Mouse (Mus musculus) neural tube, embryonic 10.5 days (tissue): ENCODE results near the gene Ppm1j.
"Not testable (repeated sequence)": the region's sequence is repeated elsewhere in the genome, so short reads cannot be mapped to it uniquely, and the experiment has no call there.

Source experiments
- DNase-seq: peaks from one replicate; pipeline ENCODE4 v3.0.0-alpha.2; 2017; ENCODE audit warnings: low spot score; ENCODE audit errors: extremely low spot score

Ppm1j gene

DNA sequence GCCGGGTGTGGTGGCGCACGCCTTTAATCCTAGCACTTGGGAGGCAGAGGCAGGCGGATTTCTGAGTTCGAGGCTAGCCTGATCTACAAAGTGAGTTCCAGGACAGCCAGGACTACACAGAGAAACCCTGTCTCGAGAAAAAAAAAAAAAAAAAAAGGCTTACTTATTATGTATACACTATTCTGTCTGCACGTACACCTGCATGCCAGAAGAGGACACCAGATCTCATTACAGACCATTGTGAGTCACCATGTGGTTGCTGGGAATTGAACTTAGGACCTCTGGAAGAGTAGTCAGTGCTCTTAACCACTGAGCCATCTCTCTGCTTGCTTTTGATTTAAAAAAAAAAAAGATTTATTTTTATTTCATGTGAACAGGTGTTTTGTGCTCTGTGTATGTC lies 32.4 kb downstream of the Ppm1j start:
- not testable (repeated sequence) for DNase-seq

DNA sequence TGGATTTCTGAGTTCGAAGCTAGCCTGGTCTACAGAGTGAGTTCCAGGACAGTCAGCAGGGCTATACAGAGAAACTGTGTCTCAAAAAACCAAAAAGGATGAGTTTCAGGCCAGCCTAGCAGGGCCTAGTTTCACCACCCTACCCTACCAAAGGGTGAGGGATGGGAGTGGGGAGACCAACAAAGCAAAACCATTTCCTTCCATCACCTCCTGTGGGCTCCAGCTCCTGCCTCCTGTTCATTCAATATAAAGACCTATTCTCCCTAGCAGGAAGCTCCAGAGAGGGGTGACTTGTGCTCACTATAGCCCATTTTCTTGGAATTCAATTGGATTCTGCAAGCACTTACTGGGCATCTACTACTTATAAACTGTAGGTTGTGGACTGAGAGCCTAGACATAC lies 33.9 kb downstream of the Ppm1j start:
- no peak for DNase-seq

DNA sequence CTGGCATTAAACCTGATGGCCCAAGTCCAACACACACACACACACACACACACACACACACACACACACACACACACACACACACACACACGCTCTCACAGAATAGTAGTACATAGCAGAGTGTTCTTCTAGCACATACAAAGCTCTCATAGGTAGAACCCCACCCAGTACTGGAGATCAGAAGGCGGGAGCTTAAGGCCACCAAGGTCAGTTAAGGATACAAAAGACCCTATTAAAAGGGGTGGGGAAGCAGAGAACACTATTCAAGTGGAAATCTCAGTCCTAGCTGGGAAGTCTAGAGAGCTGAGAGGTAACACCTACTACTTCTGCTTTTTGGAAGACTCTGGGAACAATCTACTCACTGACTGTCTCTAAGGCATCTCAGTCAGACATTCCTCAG lies 34.5 kb downstream of the Ppm1j start:
- no peak for DNase-seq

DNA sequence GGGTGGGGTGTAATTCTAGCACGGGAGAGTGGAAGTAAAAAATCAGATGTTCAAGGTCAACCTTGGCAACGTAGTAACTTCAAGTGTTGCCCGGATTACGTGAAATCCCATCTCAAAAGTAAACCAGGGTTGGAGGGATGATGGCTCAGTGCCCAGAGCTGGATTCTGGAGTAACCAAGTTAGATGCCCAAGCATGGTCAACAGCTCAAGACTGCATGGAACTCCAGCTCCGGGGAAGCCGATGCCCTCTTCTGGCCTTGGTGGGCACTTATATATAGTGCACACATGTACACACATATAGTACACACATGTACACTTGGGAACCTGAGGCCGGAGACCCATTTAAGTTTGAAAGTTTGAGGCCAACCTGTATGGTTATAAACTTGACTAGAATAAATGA lies 35.3 kb downstream of the Ppm1j start:
- DNase-seq: no peak

DNA sequence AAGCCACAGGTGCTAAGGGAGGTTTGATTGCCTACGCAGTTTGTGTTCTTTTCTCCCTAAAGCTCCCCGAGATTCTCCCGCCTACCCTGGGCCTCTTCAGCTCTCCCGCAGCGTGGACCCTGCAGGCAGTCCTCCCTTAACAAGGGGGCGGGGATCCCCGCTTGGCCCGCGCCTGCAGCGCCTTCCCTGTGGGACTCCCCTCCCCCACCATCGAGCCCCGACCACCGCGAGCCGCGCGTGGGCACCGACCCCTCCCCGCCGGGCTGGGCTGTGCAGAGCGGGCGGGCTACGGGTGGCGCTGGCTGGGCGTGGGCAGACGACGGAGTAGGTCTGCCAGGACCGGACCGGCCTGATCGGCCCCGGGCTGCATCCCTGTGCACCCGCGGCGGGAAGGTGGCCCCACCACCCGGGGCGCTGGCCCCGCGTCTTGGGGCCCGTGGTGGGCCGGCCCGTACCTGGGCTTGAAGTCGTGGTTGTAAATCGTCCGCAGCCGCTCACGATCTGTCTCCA lies 36.7 kb downstream of the Ppm1j start:
- DNase-seq: peak; percentile 70

DNA sequence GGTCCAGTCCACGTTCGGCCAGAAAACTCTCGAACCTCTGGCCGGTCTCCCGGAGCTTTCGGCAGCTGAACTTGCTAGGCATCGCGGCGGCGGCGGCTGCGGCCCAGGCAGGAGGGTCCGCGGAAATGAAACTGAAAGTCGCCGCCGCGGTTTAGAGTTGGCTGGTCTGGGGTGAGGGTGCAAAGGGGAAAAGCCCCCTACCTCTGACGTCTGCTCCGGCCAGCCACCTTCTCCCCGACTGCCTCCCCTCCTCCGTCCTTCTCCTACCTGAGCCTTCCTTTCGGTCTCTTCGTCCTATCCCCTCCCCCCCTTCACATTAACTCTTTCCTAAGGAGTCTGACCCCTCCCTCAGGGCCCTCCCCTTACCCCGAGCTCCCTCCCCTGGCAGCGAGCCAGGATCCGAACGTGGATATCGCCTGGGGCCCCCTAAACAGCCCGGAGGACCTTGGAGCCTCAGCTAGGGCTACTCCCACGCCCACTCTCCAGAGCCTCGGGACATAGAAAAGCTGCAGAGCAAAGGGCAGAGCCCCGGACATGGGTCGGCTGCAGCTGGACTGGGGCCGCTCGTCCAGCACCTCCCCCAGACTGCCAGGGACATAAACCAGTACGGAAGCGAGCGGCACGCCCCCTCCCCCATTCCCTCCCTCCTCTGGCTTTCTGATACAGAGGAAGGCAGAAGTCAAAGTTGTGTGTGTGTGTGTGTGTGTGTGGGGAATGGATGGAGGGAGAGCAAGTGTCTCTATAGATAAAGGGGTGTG lies 37.3 kb downstream of the Ppm1j start, which contains the start of gene Mov10:
Mov10 (minus strand) TSS at position 573 of the 758 bp plus-strand sequence.
- peak; percentile 82 for DNase-seq

DNA sequence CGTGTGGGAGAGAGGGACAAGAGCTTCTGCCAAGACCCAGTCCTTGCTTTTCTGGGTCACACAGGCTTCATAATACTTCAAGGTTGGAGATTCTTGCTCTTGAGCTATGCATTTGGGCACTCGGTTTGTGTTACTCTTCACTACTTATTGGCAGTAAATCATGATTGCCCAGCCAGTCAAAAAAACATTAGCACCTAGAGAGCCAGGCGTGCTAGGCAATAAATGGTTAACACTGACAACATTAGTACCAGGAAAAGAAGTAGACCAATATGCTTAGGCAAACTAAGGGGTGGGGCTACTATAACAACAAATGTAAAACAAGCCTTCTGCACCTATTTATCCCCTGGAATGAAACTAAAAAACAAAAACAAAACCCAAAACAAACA lies 37.9 kb downstream of the Ppm1j start:
- DNase-seq: no peak

DNA sequence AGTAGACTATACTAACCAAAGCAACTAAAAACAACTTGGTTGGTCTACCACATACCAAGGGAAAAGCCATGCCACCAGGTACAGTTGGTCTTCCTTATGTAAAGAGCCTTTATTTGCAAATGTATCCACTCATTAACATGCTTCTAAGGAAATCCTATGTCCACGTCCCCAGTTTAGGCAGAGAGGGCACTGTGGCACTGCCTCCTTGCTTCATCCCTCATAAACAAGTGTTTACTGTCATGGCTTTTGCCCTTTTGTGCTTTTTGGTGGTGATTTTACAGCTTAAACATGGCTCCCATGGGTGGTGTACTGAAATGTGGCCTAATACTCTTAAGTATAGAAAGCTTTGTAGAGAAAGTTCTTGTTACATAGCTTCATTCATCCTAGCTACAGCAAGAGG lies 39.6 kb downstream of the Ppm1j start:
- no peak for DNase-seq

DNA sequence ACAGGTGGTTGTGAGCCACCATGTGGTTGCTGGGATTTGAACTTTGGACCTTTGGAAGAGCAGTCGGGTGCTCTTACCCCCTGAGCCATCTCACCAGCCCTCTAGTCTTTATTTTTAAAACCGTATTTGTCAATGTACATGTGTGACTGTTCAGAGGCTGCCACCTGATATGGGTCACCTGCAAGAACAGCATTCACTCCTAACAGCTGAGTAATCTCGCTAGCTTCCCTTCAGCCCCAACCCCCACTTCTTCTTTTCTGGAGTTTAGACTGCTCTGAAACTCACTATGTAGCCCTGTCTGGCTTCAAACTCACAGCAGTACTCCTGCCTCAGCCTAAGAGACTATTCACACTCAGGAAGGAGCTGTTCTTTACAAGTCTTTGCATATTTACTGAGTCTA lies 41.6 kb downstream of the Ppm1j start:
- DNase-seq: no peak
